Comparison of ENCODE assay signal across 23 mouse cellular contexts in the genomic region with DNA sequence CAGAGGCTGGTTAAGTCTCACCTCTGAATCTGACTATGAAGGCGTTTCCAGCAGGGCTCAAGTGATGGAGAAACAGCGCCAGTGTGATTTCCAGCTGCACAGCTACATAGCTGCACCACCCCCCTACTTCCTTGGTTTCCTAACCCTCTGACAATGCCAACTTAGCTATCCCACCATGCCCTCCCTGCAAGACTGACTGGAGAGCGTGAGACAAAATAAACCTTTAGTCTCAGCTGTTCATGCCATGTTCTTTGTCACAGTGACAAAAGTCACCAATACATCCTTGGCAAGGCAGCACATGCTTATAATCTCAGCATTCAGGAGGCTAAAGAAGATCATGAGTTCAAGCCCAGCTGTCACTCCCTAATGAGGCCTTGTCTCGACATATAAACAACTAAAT.
A peak's percentile ranks its signal among the peaks of the same experiment; 100 is the strongest.
DNase-seq lines count a peak whose midpoint lies in the region; ATAC-seq and TF ChIP-seq lines count a peak whose summit lies in the region.
"Had no signal": no experiment of that assay in that cellular context is flagged by ENCODE, and none has a peak within 500 bp of the region (broad histone marks: within the 10 kb centered on the region; RNA-seq: fewer than 3 reads in every experiment).

No protein-coding gene starts in this region.

- H3K9me3 ChIP-seq in embryonic facial prominence, embryonic 14.5 days (ENCODE audit: control insufficient read depth, low read length): no peaks in the 10 kb centered on the region
- no peaks in the 10 kb centered on the region for H3K9me3 ChIP-seq in embryonic facial prominence, embryonic 10.5 days
- H3K9me3 ChIP-seq in forebrain, embryonic 15.5 days: no peaks in the 10 kb centered on the region
- no peaks in the 10 kb centered on the region for H3K9me3 ChIP-seq in forebrain, embryonic 12.5 days
- H3K9me3 ChIP-seq: embryonic facial prominence, embryonic 12.5 days; hindbrain, embryonic 13.5 days had no signal

- H3K27me3 ChIP-seq in embryonic facial prominence, embryonic 14.5 days (replicated peaks; ENCODE audit: control insufficient read depth, insufficient read depth, low read length): no peaks in the 10 kb centered on the region
- no peaks in the 10 kb centered on the region for H3K27me3 ChIP-seq in embryonic facial prominence, embryonic 10.5 days (replicated peaks; ENCODE audit: low read depth, poor library complexity, severe bottlenecking)
- H3K27me3 ChIP-seq in forebrain, embryonic 15.5 days: no peaks in the 10 kb centered on the region
- no peaks in the 10 kb centered on the region; the same call in 1 of the 2 replicates for H3K27me3 ChIP-seq in forebrain, embryonic 12.5 days
- H3K27me3 ChIP-seq: embryonic facial prominence, embryonic 12.5 days; hindbrain, embryonic 13.5 days had no signal

- no peaks in the 10 kb centered on the region for H3K36me3 ChIP-seq in embryonic facial prominence, embryonic 14.5 days (ENCODE audit: control insufficient read depth, insufficient read depth, low read length)
- H3K36me3 ChIP-seq in embryonic facial prominence, embryonic 10.5 days (replicated peaks): no peaks in the 10 kb centered on the region
- H3K36me3 ChIP-seq in forebrain, embryonic 15.5 days: no peaks in the 10 kb centered on the region
- no peaks in the 10 kb centered on the region for H3K36me3 ChIP-seq in forebrain, embryonic 12.5 days (replicated peaks)
- H3K36me3 ChIP-seq: embryonic facial prominence, embryonic 12.5 days; hindbrain, embryonic 13.5 days had no signal

- H3K27ac ChIP-seq in embryonic facial prominence, embryonic 14.5 days (replicated peaks; ENCODE audit: low read depth, low read length): no peak overlapping the region
- no peak overlapping the region for H3K27ac ChIP-seq in embryonic facial prominence, embryonic 10.5 days (replicated peaks)
- H3K27ac ChIP-seq in forebrain, embryonic 15.5 days (replicated peaks): no peak overlapping the region
- H3K27ac ChIP-seq in forebrain, embryonic 12.5 days: no peak overlapping the region
- H3K27ac ChIP-seq: embryonic facial prominence, embryonic 12.5 days; gastrocnemius, adult 2 months; hindbrain, embryonic 13.5 days had no signal

- H3K4me1 ChIP-seq in embryonic facial prominence, embryonic 14.5 days (ENCODE audit: control insufficient read depth, insufficient read depth, low read length): no peaks in the 10 kb centered on the region
- H3K4me1 ChIP-seq in embryonic facial prominence, embryonic 10.5 days: no peaks in the 10 kb centered on the region
- H3K4me1 ChIP-seq in forebrain, embryonic 15.5 days: peaks cover 5% of the 10 kb centered on the region
- peaks cover 5% of the 10 kb centered on the region for H3K4me1 ChIP-seq in forebrain, embryonic 12.5 days
- H3K4me1 ChIP-seq: embryonic facial prominence, embryonic 12.5 days; hindbrain, embryonic 13.5 days had no signal

- H3K9ac ChIP-seq in embryonic facial prominence, embryonic 14.5 days (ENCODE audit: low read depth, low read length): no peak overlapping the region
- H3K9ac ChIP-seq in forebrain, embryonic 15.5 days (replicated peaks): no peak overlapping the region
- H3K9ac ChIP-seq in forebrain, embryonic 12.5 days: no peak overlapping the region
- H3K9ac ChIP-seq: embryonic facial prominence, embryonic 12.5 days; hindbrain, embryonic 13.5 days had no signal

- DNase-seq in embryonic facial prominence, embryonic 14.5 days (ENCODE audit: low spot score): peak; percentile 9
- no peak for DNase-seq in embryonic facial prominence, embryonic 10.5 days (ENCODE audit: low spot score)
- DNase-seq in brain, embryonic 14.5 days (ENCODE audit: low read depth): peak; percentile 72
- no peak for DNase-seq in urinary bladder, postnatal 36 days (ENCODE audit: low spot score in 2 of 2)
- DNase-seq: adrenal gland, adult 8-10 months; adrenal gland, postnatal 25 days; cerebellum, adult 18-20 months; cerebellum, adult 9-10 months; cerebellum, postnatal 14 days; gastrocnemius, adult 2 months; gastrocnemius, postnatal 14 days; heart, adult 11 months; kidney, adult 18-20 months had no signal

- no peak for TF ChIP-seq CTCF in brain, embryonic 14.5 days (IDR thresholded peaks at IDR 0.05; ENCODE audit: borderline replicate concordance, extremely low read depth, insufficient read depth, insufficient read length)

- peak; percentile 33; the same call in 1 of the 2 replicates for ATAC-seq in embryonic facial prominence, embryonic 14.5 days (ENCODE audit: low read depth)
- peak; percentile 70 for ATAC-seq in forebrain, embryonic 15.5 days (replicated peaks)
- no peak for ATAC-seq in forebrain, embryonic 12.5 days (ENCODE audit: low FRiP score)
- ATAC-seq: activated CD4-positive, CD25-positive, alpha-beta regulatory T cell, adult 4 months; hindbrain, embryonic 16.5 days; inflammation-experienced regulatory T-cells, adult 6 months; intestine, embryonic 16.5 days had no signal

- H3K4me3 ChIP-seq in embryonic facial prominence, embryonic 14.5 days (ENCODE audit: low read depth, low read length): no peak overlapping the region
- H3K4me3 ChIP-seq in embryonic facial prominence, embryonic 10.5 days: no peak overlapping the region
- no peak overlapping the region for H3K4me3 ChIP-seq in forebrain, embryonic 15.5 days
- no peak overlapping the region for H3K4me3 ChIP-seq in forebrain, embryonic 12.5 days (replicated peaks)
- H3K4me3 ChIP-seq: embryonic facial prominence, embryonic 12.5 days; erythroblast, embryonic 14.5 days; gastrocnemius, adult 2 months; hindbrain, embryonic 13.5 days had no signal

- H3K4me2 ChIP-seq in embryonic facial prominence, embryonic 14.5 days (ENCODE audit: low read depth, low read length): no peak overlapping the region
- H3K4me2 ChIP-seq in forebrain, embryonic 15.5 days (replicated peaks): no peak overlapping the region
- no peak overlapping the region for H3K4me2 ChIP-seq in forebrain, embryonic 12.5 days
- H3K4me2 ChIP-seq: embryonic facial prominence, embryonic 12.5 days; heart, embryonic 11.5 days; hindbrain, embryonic 13.5 days had no signal

- no peak for TF ChIP-seq POLR2A in brain, embryonic 14.5 days (IDR thresholded peaks at IDR 0.05; ENCODE audit: borderline replicate concordance, extremely low read depth, insufficient read depth, insufficient read length, poor library complexity, severe bottlenecking)

- WGBS in embryonic facial prominence, embryonic 14.5 days: 77% methylated on average over 4 of the region's 4 CpGs
- 79% methylated on average over 4 of the region's 4 CpGs for WGBS in embryonic facial prominence, embryonic 10.5 days
- 21% methylated on average over 4 of the region's 4 CpGs for WGBS in forebrain, embryonic 15.5 days
- 34% methylated on average over 4 of the region's 4 CpGs for WGBS in forebrain, embryonic 12.5 days

Comparison
In these comparisons a context has a peak if more than half of its experiments do, and no peak if none do; other contexts are left out.
1. DNase-seq: peak in embryonic facial prominence, embryonic 14.5 days (single experiment) and brain, embryonic 14.5 days (single experiment); none in embryonic facial prominence, embryonic 10.5 days (single experiment) and urinary bladder, postnatal 36 days (0 of 2).